Mouse (Mus musculus) CH12.LX (cell line): ENCODE measurements around the gene Styx. TPM values are rescaled to one million over a fixed set of nuclear protein-coding genes. Genes with fewer than 3 reads are reported as not detected.

Experiments used
- DNase-seq: peaks from one replicate; pipeline ENCODE4 v3.0.0-alpha.2; 2013; ENCODE audit errors: extremely low read depth
- H3K27ac ChIP-seq: 2 replicates; pipeline ENCODE4 v1.5.1; 2012; ENCODE audit warnings: low read depth, mild to moderate bottlenecking, control low read depth, moderate library complexity; ENCODE audit not compliant: insufficient read depth
- H3K27me3 ChIP-seq: replicated peaks from 2 replicates; pipeline ENCODE3; 2012; ENCODE audit warnings: inconsistent platforms
- H3K36me3 ChIP-seq, 2 experiments: replicated peaks in 1 of 2; 2 replicates each; pipeline versions ENCODE3 to v1.6.1; 2012; ENCODE audit warnings: inconsistent platforms in 1 of 2, low read length in 1 of 2, mild to moderate bottlenecking in 1 of 2, mixed read lengths in 1 of 2, moderate library complexity in 1 of 2; ENCODE audit not compliant: control insufficient read depth in 1 of 2, insufficient read depth in 1 of 2
- H3K4me1 ChIP-seq, 2 experiments: 2 replicates each; pipeline ENCODE4 v1.6.1; 2012; ENCODE audit warnings: inconsistent platforms in 1 of 2, moderate library complexity in 1 of 2; ENCODE audit not compliant: insufficient read depth in 2 of 2, control insufficient read depth in 1 of 2
- H3K4me2 ChIP-seq: 2 replicates; pipeline ENCODE4 v1.6.1; 2012; ENCODE audit warnings: low read depth, mild to moderate bottlenecking, control low read depth; ENCODE audit not compliant: poor library complexity, insufficient read depth, severe bottlenecking
- H3K4me3 ChIP-seq, 3 experiments: fragments of 150-350 bp in 1 of 3; sonication (generic) in 1 of 3; replicated peaks in 1 of 3; 2 replicates each; pipeline versions ENCODE3 to v1.5.1; 2011 to 2012; ENCODE audit warnings: low read depth in 2 of 3, low read length in 2 of 3, mild to moderate bottlenecking in 2 of 3, moderate library complexity in 2 of 3, control low read depth in 1 of 3, improper control_type of control experiment in 1 of 3, inconsistent platforms in 1 of 3, mixed read lengths in 1 of 3; ENCODE audit not compliant: poor library complexity in 1 of 3
- H3K79me2 ChIP-seq: replicated peaks from 2 replicates; pipeline ENCODE4 v1.6.1; 2012; ENCODE audit warnings: mild to moderate bottlenecking, moderate library complexity; ENCODE audit not compliant: control insufficient read depth, poor library complexity, insufficient read depth, severe bottlenecking; ENCODE audit errors: extremely low read depth
- H3K9ac ChIP-seq: 2 replicates; pipeline ENCODE4 v1.6.1; 2012; ENCODE audit warnings: low read depth, mild to moderate bottlenecking, control low read depth, moderate library complexity; ENCODE audit not compliant: insufficient read depth
- H3K9me3 ChIP-seq: replicated peaks from 2 replicates; pipeline ENCODE3; 2012; ENCODE audit warnings: low read length, inconsistent platforms, mixed read lengths
- BHLHE40 ChIP-seq: IDR thresholded peaks from 2 replicates; pipeline ENCODE4 v1.6.1; 2011; ENCODE audit warnings: mild to moderate bottlenecking, low read depth, low read length, improper control_type of control experiment
- CHD1 ChIP-seq: IDR thresholded peaks from 2 replicates; pipeline ENCODE4 v1.6.1; 2012; ENCODE audit warnings: low read depth, low read length, improper control_type of control experiment, inconsistent platforms
- CHD2 ChIP-seq: IDR thresholded peaks from 2 replicates; pipeline ENCODE4 v1.6.1; 2011; ENCODE audit warnings: low read length, improper control_type of control experiment
- CTCF ChIP-seq, 2 experiments: IDR thresholded peaks in 1 of 2; conservative IDR thresholded peaks in 1 of 2; 2 replicates each; pipeline ENCODE4 v1.5.1; 2011 to 2012; ENCODE audit warnings: low read depth in 2 of 2, low read length in 2 of 2, improper control_type of control experiment in 1 of 2, inconsistent platforms in 1 of 2, mild to moderate bottlenecking in 1 of 2, moderate library complexity in 1 of 2
- E2F4 ChIP-seq: IDR thresholded peaks from 2 replicates; pipeline ENCODE4 v1.6.1; 2011; ENCODE audit warnings: low read depth, low read length, improper control_type of control experiment; ENCODE audit not compliant: insufficient replicate concordance
- ELF1 ChIP-seq: IDR thresholded peaks from 2 replicates; pipeline ENCODE4 v1.6.1; 2014; ENCODE audit warnings: low read depth, mild to moderate bottlenecking, inconsistent platforms, low read length, improper control_type of control experiment
- EP300 ChIP-seq: IDR thresholded peaks from 2 replicates; pipeline ENCODE4 v1.6.1; 2011; ENCODE audit warnings: low read length, improper control_type of control experiment
- ETS1 ChIP-seq: conservative IDR thresholded peaks from 2 replicates; pipeline ENCODE4 v1.6.1; 2012; ENCODE audit warnings: low read depth, mild to moderate bottlenecking, inconsistent platforms, low read length, improper control_type of control experiment, moderate library complexity
- GABPA ChIP-seq: IDR thresholded peaks from 2 replicates; pipeline ENCODE4 v1.6.1; 2012; ENCODE audit warnings: low read depth, low read length, improper control_type of control experiment, inconsistent platforms; ENCODE audit not compliant: insufficient replicate concordance
- HCFC1 ChIP-seq: IDR thresholded peaks from 2 replicates; pipeline ENCODE4 v1.6.1; 2012; ENCODE audit warnings: low read depth, mild to moderate bottlenecking, inconsistent platforms, low read length, improper control_type of control experiment
- IRF4 ChIP-seq: IDR thresholded peaks from 2 replicates; pipeline ENCODE4 v1.6.1; 2014; ENCODE audit warnings: low read depth, mild to moderate bottlenecking, inconsistent platforms, low read length, improper control_type of control experiment
- KAT2A ChIP-seq: IDR thresholded peaks from 2 replicates; pipeline ENCODE4 v1.6.1; 2012; ENCODE audit warnings: low read length, improper control_type of control experiment, inconsistent platforms; ENCODE audit not compliant: insufficient replicate concordance
- MAFK ChIP-seq: IDR thresholded peaks from 2 replicates; pipeline ENCODE4 v1.6.1; 2011; ENCODE audit warnings: low read length, improper control_type of control experiment; ENCODE audit not compliant: insufficient replicate concordance
- MAX ChIP-seq: IDR thresholded peaks from 2 replicates; pipeline ENCODE4 v1.6.1; 2011; ENCODE audit warnings: low read length, improper control_type of control experiment
- MAZ ChIP-seq: IDR thresholded peaks from 2 replicates; pipeline ENCODE4 v1.6.1; 2012; ENCODE audit warnings: low read depth, mild to moderate bottlenecking, inconsistent platforms, low read length, improper control_type of control experiment, moderate library complexity
- MXI1 ChIP-seq: IDR thresholded peaks from 2 replicates; pipeline ENCODE4 v1.6.1; 2011; ENCODE audit warnings: mild to moderate bottlenecking, low read depth, low read length, improper control_type of control experiment
- NELFE ChIP-seq: IDR thresholded peaks from 2 replicates; pipeline ENCODE4 v1.6.1; 2011; ENCODE audit warnings: low read depth, low read length, improper control_type of control experiment
- NRF1 ChIP-seq: IDR thresholded peaks from 2 replicates; pipeline ENCODE4 v1.6.1; 2014; ENCODE audit warnings: low read depth, mild to moderate bottlenecking, inconsistent platforms, low read length, improper control_type of control experiment, moderate library complexity
- POLR2A ChIP-seq: IDR thresholded peaks from 2 replicates; pipeline ENCODE4 v1.6.1; 2011; ENCODE audit warnings: low read depth, mild to moderate bottlenecking, improper control_type of control experiment, low read length
- RCOR1 ChIP-seq: conservative IDR thresholded peaks from 2 replicates; pipeline ENCODE4 v1.6.1; 2012; ENCODE audit warnings: low read depth, mild to moderate bottlenecking, inconsistent platforms, low read length, improper control_type of control experiment
- SMC3 ChIP-seq: IDR thresholded peaks from 2 replicates; pipeline ENCODE4 v1.6.1; 2011; ENCODE audit warnings: low read depth, low read length, improper control_type of control experiment
- TBP ChIP-seq: conservative IDR thresholded peaks from 2 replicates; pipeline ENCODE4 v1.6.1; 2011; ENCODE audit warnings: low read depth, low read length, improper control_type of control experiment
- TCF12 ChIP-seq: IDR thresholded peaks from 2 replicates; pipeline ENCODE4 v1.6.1; 2014; ENCODE audit warnings: low read depth, mild to moderate bottlenecking, inconsistent platforms, low read length, improper control_type of control experiment
- USF1 ChIP-seq: IDR thresholded peaks from 2 replicates; pipeline ENCODE4 v1.6.1; 2014; ENCODE audit warnings: low read depth, mild to moderate bottlenecking, inconsistent platforms, low read length, improper control_type of control experiment
- USF2 ChIP-seq: conservative IDR thresholded peaks from 2 replicates; pipeline ENCODE4 v1.6.1; 2011; ENCODE audit warnings: low read depth, low read length, improper control_type of control experiment
- ZC3H11A ChIP-seq: IDR thresholded peaks from 2 replicates; pipeline ENCODE4 v1.6.1; 2012; ENCODE audit warnings: low read depth, mild to moderate bottlenecking, inconsistent platforms, low read length, improper control_type of control experiment
- ZMIZ1 ChIP-seq: IDR thresholded peaks from 2 replicates; pipeline ENCODE4 v1.6.1; 2012; ENCODE audit warnings: low read depth, mild to moderate bottlenecking, inconsistent platforms, low read length, improper control_type of control experiment
- dilution Hi-C: fragments of 300-500 bp; cut with MboI; formaldehyde crosslinking; loops from 2 replicates; pipeline ENCODE4 v1.14.3; 2020; ENCODE audit warnings: low sequenced_read_pairs; ENCODE audit not compliant: extremely low pct_unique_long_range_greater_than_20kb, extremely low pct_ligation_motif_present
- in situ Hi-C: fragments of 300-500 bp; cut with MboI; formaldehyde crosslinking; loops from 3 replicates; pipeline ENCODE4 v1.14.3; 2019; ENCODE audit warnings: low sequenced_read_pairs, low pct_ligation_motif_present, low pct_unique_long_range_greater_than_20kb, mixed read lengths
- polyA plus RNA-seq: library from polyadenylated mRNA; unstranded; fragments of >175 nt; gene quantifications from 2 replicates; pipeline ENCODE4 v1.2.1, GENCODE M21; 2012; ENCODE audit warnings: low read depth; ENCODE audit not compliant: insufficient read length
- total RNA-seq, 2 experiments: library from RNA; depleted of rRNA; stranded (reverse); fragments of 300-350 nt in 1 of 2; fragments of >200 nt in 1 of 2; gene quantifications; 2 replicates each; pipeline ENCODE4 v1.2.3; 2012 to 2014

Gene Styx
- total and polyA plus RNA-seq, 3 experiments = 15.7 to 41.2 (median 21.8) TPM

DNA sequence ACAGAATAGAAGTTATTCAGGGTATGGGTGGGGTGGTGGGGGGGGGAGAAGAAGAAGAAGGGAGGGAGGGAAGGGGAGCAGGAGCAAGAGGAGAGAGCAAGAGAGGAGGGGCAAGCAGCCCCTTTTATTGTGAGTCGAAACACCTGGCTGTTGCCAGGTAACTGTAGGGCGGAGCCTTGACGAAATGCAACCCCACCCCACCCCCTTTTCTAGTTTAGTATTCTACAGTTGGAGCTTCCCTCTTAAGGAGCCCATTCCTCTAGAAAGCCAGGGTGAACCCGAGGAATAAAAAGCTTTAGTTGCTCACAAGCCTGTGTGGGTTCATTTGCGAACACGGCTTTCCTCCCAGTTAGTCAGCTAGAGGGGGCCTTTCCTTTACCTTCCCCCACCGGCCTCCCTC, 94.0 kb downstream of the Styx start:
- no peak overlapping the region for H3K9ac ChIP-seq
- H3K36me3 ChIP-seq = no peaks in the 10 kb centered on the region
- dilution Hi-C loops = no loop called here
- in situ Hi-C loops = no loop called here
- H3K27ac ChIP-seq = no peak overlapping the region
- no peaks in the 10 kb centered on the region; a peak in 1 of 4 replicates for H3K4me1 ChIP-seq
- H3K9me3 ChIP-seq = no peaks in the 10 kb centered on the region
- H3K4me2 ChIP-seq = no peak overlapping the region
- H3K4me3 ChIP-seq = no peak overlapping the region
- TF ChIP-seq POLR2A (no peak), ZMIZ1 (no peak), NELFE (no peak), RCOR1 (no peak), USF2 (no peak), CHD2 (no peak), TCF12 (no peak), BHLHE40 (no peak), SMC3 (no peak), IRF4 (no peak), KAT2A (no peak), CHD1 (no peak), GABPA (no peak), MAZ (no peak), MAX (no peak), NRF1 (no peak)
- TF ChIP-seq, all 38 proteins: peak for 0
- DNase-seq = no peak
- Histone ChIP-seq H3K27me3 (no peaks in the 10 kb centered on the region), H3K79me2 (no peaks in the 10 kb centered on the region)

DNA sequence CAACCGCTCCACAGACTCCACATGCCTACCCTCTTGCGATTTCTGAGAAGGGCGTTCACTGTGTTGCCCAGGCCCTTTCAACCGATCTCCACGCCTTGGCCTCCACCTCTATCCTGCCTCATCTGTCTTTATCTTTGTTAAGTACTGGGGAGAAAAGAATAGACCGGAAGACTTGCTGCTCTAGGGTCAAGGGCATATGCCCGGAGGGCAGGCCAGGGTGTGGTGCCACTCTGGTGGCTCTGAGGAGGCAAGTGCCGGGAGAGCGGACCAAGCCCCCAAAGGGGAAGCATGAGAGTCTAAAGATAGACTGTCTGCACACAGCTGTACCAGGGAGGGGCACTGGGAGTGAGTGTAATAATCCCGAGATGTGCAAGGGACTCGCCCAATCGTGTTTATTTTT, 94.6 kb downstream of the Styx start:
- no peak overlapping the region for H3K4me2 ChIP-seq
- no peak for DNase-seq
- no peaks in the 10 kb centered on the region for H3K27me3 ChIP-seq
- no peak overlapping the region for H3K4me3 ChIP-seq
- no peaks in the 10 kb centered on the region for H3K9me3 ChIP-seq
- in situ Hi-C loops = no loop called here
- H3K79me2 ChIP-seq = no peaks in the 10 kb centered on the region
- dilution Hi-C loops = no loop called here
- H3K4me1 ChIP-seq = no peaks in the 10 kb centered on the region; a peak in 1 of 4 replicates
- no peaks in the 10 kb centered on the region for H3K36me3 ChIP-seq
- no peak overlapping the region for H3K27ac ChIP-seq
- no peak overlapping the region for H3K9ac ChIP-seq
- TF ChIP-seq ETS1 = no peak
- TF ChIP-seq TCF12 = no peak
- no peak for TF ChIP-seq NELFE
- TF ChIP-seq ZC3H11A = no peak
- TF ChIP-seq TBP = no peak
- no peak for TF ChIP-seq USF1
- TF ChIP-seq KAT2A = no peak
- no peak for TF ChIP-seq MAFK
- no peak for TF ChIP-seq NRF1
- no peak for TF ChIP-seq MXI1
- no peak for TF ChIP-seq ELF1
- TF ChIP-seq HCFC1 = no peak
- no peak for TF ChIP-seq IRF4
- TF ChIP-seq USF2 = no peak
- no peak for TF ChIP-seq EP300
- TF ChIP-seq E2F4 = no peak
- TF ChIP-seq CHD1 = no peak
- no peak for TF ChIP-seq CTCF (conservative IDR thresholded peaks at IDR 0.05 in 1 of 2, IDR thresholded peaks at IDR 0.05 in 1 of 2; ENCODE audit: low read depth in 2 of 2, low read length in 2 of 2)
- TF ChIP-seq, all 38 proteins: peak for 0
